Comparison of ENCODE assay signal across 13 mouse cellular contexts in the genomic region with DNA sequence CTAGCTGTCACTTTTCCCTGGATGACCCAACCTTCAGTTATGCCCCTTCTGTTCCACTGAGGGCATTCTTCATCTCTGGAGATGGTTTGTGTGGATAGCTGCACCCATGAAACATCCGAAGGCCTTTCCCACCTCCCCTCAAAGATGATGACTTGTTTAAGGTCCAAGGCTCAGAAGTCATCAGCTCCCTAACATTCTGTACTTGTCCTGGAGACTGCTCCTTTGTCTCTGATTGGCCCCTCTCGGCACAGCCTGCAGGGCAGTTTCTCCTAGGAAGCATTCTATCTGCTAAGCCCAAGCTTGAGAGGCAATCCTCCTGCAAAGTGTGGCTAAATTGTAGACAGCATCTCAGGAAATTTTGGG.
DNase-seq lines count a peak whose midpoint lies in the region; ATAC-seq and TF ChIP-seq lines count a peak whose summit lies in the region.
"Had no signal": no experiment of that assay in that cellular context is flagged by ENCODE, and none has a peak within 500 bp of the region (broad histone marks: within the 10 kb centered on the region; RNA-seq: fewer than 3 reads in every experiment).

No protein-coding gene starts in this region.

- TF ChIP-seq EP300 in liver, postnatal 0 days (IDR thresholded peaks at IDR 0.05; ENCODE audit: low read depth), result no peak

- DNase-seq in embryonic facial prominence, embryonic 10.5 days (ENCODE audit: low spot score), result no peak
- DNase-seq in layer of hippocampus, adult 2 months (ENCODE audit: low spot score in 2 of 2), result no peak
- DNase-seq in layer of hippocampus, postnatal 10 days (ENCODE audit: low spot score in 2 of 2), result no peak
- DNase-seq in cerebellum, postnatal 14 days, result peak; percentile 38 to 69
- DNase-seq in hindbrain, postnatal 0 days (ENCODE audit: low spot score), result no peak
- no peak for DNase-seq in frontal cortex, postnatal 14 days (ENCODE audit: low spot score in 2 of 2)
- no peak for DNase-seq in liver, postnatal 0 days
- DNase-seq: kidney, postnatal 25 days; lung, adult 18-20 months; right cerebral cortex, postnatal 4 days had no signal

- H3K4me3 ChIP-seq in embryonic facial prominence, embryonic 13.5 days, result no peak overlapping the region
- no peak overlapping the region for H3K4me3 ChIP-seq in embryonic facial prominence, embryonic 10.5 days
- H3K4me3 ChIP-seq in layer of hippocampus, adult 2 months, result no peak overlapping the region; the same call in 1 of the 2 replicates
- peak overlapping the region; percentile 34; the same call in 1 of the 2 replicates for H3K4me3 ChIP-seq in hindbrain, postnatal 0 days (ENCODE audit: low read length)
- no peak overlapping the region for H3K4me3 ChIP-seq in liver, postnatal 0 days (ENCODE audit: low read depth, low read length)

- H3K4me2 ChIP-seq in embryonic facial prominence, embryonic 13.5 days, result peak overlapping the region; percentile 84
- peak overlapping the region; percentile 64 for H3K4me2 ChIP-seq in hindbrain, postnatal 0 days (ENCODE audit: low read depth, low read length)
- H3K4me2 ChIP-seq in liver, postnatal 0 days (ENCODE audit: low read depth, low read length), result no peak overlapping the region

- no peak for TF ChIP-seq CTCF in layer of hippocampus, adult 2 months (conservative IDR thresholded peaks at IDR 0.05)
- no peak for TF ChIP-seq CTCF in hindbrain, postnatal 0 days (IDR thresholded peaks at IDR 0.05; ENCODE audit: low read depth)
- no peak for TF ChIP-seq CTCF in liver, postnatal 0 days (IDR thresholded peaks at IDR 0.05; ENCODE audit: low read depth)

- peaks cover 64% of the 10 kb centered on the region for H3K4me1 ChIP-seq in embryonic facial prominence, embryonic 13.5 days
- H3K4me1 ChIP-seq in embryonic facial prominence, embryonic 10.5 days, result peaks cover 54% of the 10 kb centered on the region
- peaks cover 9% of the 10 kb centered on the region; the same call in 1 of the 2 replicates for H3K4me1 ChIP-seq in hindbrain, postnatal 0 days (ENCODE audit: insufficient read depth, low read length)
- H3K4me1 ChIP-seq in liver, postnatal 0 days (ENCODE audit: insufficient read depth), result peaks cover 9% of the 10 kb centered on the region; the same call in 1 of the 2 replicates

- WGBS in embryonic facial prominence, embryonic 13.5 days, result 44% methylated on average over 2 of the region's 2 CpGs
- WGBS in embryonic facial prominence, embryonic 10.5 days, result 20% methylated on average over 2 of the region's 2 CpGs
- 37% methylated on average over 2 of the region's 2 CpGs for WGBS in hindbrain, postnatal 0 days
- 54% methylated on average over 2 of the region's 2 CpGs for WGBS in liver, postnatal 0 days (ENCODE audit: insufficient replicate concordance)

- H3K9me3 ChIP-seq in embryonic facial prominence, embryonic 13.5 days, result no peaks in the 10 kb centered on the region
- no peaks in the 10 kb centered on the region for H3K9me3 ChIP-seq in embryonic facial prominence, embryonic 10.5 days
- no peaks in the 10 kb centered on the region for H3K9me3 ChIP-seq in hindbrain, postnatal 0 days (ENCODE audit: low read length)
- no peaks in the 10 kb centered on the region for H3K9me3 ChIP-seq in liver, postnatal 0 days (ENCODE audit: low read length)

- no peaks in the 10 kb centered on the region for H3K36me3 ChIP-seq in embryonic facial prominence, embryonic 13.5 days
- H3K36me3 ChIP-seq in embryonic facial prominence, embryonic 10.5 days (replicated peaks), result no peaks in the 10 kb centered on the region
- no peaks in the 10 kb centered on the region for H3K36me3 ChIP-seq in hindbrain, postnatal 0 days (ENCODE audit: insufficient read depth, low read length)
- H3K36me3 ChIP-seq in liver, postnatal 0 days (replicated peaks; ENCODE audit: insufficient read depth, low read length), result no peaks in the 10 kb centered on the region
- H3K36me3 ChIP-seq: G1E had no signal

- H3K9ac ChIP-seq in embryonic facial prominence, embryonic 13.5 days, result no peak overlapping the region
- H3K9ac ChIP-seq in hindbrain, postnatal 0 days (replicated peaks; ENCODE audit: low read length), result no peak overlapping the region
- no peak overlapping the region for H3K9ac ChIP-seq in liver, postnatal 0 days (replicated peaks)

- H3K27ac ChIP-seq in embryonic facial prominence, embryonic 13.5 days, result no peak overlapping the region; the same call in 1 of the 2 replicates
- no peak overlapping the region for H3K27ac ChIP-seq in embryonic facial prominence, embryonic 10.5 days (replicated peaks)
- peak overlapping the region; percentile 99 for H3K27ac ChIP-seq in layer of hippocampus, adult 2 months
- H3K27ac ChIP-seq in hindbrain, postnatal 0 days, result peak overlapping the region; percentile 84
- no peak overlapping the region for H3K27ac ChIP-seq in liver, postnatal 0 days (ENCODE audit: low read depth)
- H3K27ac ChIP-seq: stomach, postnatal 0 days had no signal

- ATAC-seq in embryonic facial prominence, embryonic 13.5 days (ENCODE audit: insufficient number of reproducible peaks, insufficient read depth, low FRiP score, low TSS enrichment, low read depth), result no peak
- ATAC-seq in hindbrain, postnatal 0 days, result no peak
- ATAC-seq in liver, postnatal 0 days, result no peak

- peaks cover 14% of the 10 kb centered on the region for H3K27me3 ChIP-seq in embryonic facial prominence, embryonic 13.5 days
- H3K27me3 ChIP-seq in embryonic facial prominence, embryonic 10.5 days (replicated peaks; ENCODE audit: low read depth, poor library complexity, severe bottlenecking), result peaks cover 89% of the 10 kb centered on the region
- no peaks in the 10 kb centered on the region for H3K27me3 ChIP-seq in hindbrain, postnatal 0 days (ENCODE audit: insufficient read depth, low read length)
- peaks cover 13% of the 10 kb centered on the region; the same call in 1 of the 2 replicates for H3K27me3 ChIP-seq in liver, postnatal 0 days (ENCODE audit: insufficient read depth, low read length)

Comparison
In these comparisons a context has a peak if more than half of its experiments do, and no peak if none do; other contexts are left out.
1. H3K27ac ChIP-seq: peak in layer of hippocampus, adult 2 months (single experiment) and hindbrain, postnatal 0 days (single experiment); none in embryonic facial prominence, embryonic 13.5 days (single experiment), embryonic facial prominence, embryonic 10.5 days (single experiment) and liver, postnatal 0 days (single experiment).
2. DNase-seq: peak in cerebellum, postnatal 14 days (2 of 2); none in embryonic facial prominence, embryonic 10.5 days (single experiment), layer of hippocampus, adult 2 months (0 of 2), layer of hippocampus, postnatal 10 days (0 of 2), hindbrain, postnatal 0 days (single experiment), frontal cortex, postnatal 14 days (0 of 2) and liver, postnatal 0 days (single experiment).